Mouse (Mus musculus): ENCODE data around the gene Fbxw11.

GRCm38 (mm10) chr11:32634143-32634542 lies 8.4 kb upstream of the Fbxw11 start:
- TF ChIP-seq POLR2A (IDR thresholded peaks at IDR 0.05; ENCODE audit: control insufficient read depth, low read depth, low read length) (no peak), CTCF (IDR thresholded peaks at IDR 0.05; ENCODE audit: control insufficient read depth, insufficient read depth, insufficient replicate concordance, low read depth, low read length) (no peak)
